Mouse (Mus musculus) myocyte (in vitro differentiated cells): Measurements from ENCODE around the gene Olfr247.

Source experiments
- CEBPB ChIP-seq: IDR thresholded peaks from 2 replicates; pipeline ENCODE4 v1.6.1; 2011; ENCODE audit warnings: mild to moderate bottlenecking, moderate library complexity; ENCODE audit not compliant: poor library complexity, insufficient read depth, severe bottlenecking
- E2F4 ChIP-seq: IDR thresholded peaks from one replicate; pipeline ENCODE4 v1.6.1; 2011; ENCODE audit warnings: mild to moderate bottlenecking, control low read depth, moderate library complexity; ENCODE audit not compliant: insufficient read depth
- MAX ChIP-seq: IDR thresholded peaks from one replicate; pipeline ENCODE4 v1.6.1; 2011; ENCODE audit warnings: low read depth, mild to moderate bottlenecking, control low read depth
- MYOD1 ChIP-seq, 3 experiments: IDR thresholded peaks; one replicate each; pipeline ENCODE4 v1.6.1; 2011; ENCODE audit warnings: control low read depth in 2 of 3, low read depth in 2 of 3, mild to moderate bottlenecking in 2 of 3, moderate library complexity in 1 of 3; ENCODE audit not compliant: insufficient read length in 2 of 3, control insufficient read depth in 1 of 3
- POLR2A ChIP-seq: IDR thresholded peaks from one replicate; pipeline ENCODE4 v1.6.1; 2011; ENCODE audit warnings: low read depth, mild to moderate bottlenecking, control low read depth, moderate library complexity; ENCODE audit not compliant: insufficient read length
- POLR2AphosphoS2 ChIP-seq: IDR thresholded peaks from one replicate; pipeline ENCODE4 v1.6.1; 2011; ENCODE audit warnings: low read depth, control low read depth; ENCODE audit not compliant: insufficient read length
- REST ChIP-seq: IDR thresholded peaks from one replicate; pipeline ENCODE4 v1.6.1; 2011; ENCODE audit warnings: mild to moderate bottlenecking, control low read depth, moderate library complexity; ENCODE audit not compliant: insufficient read depth, insufficient read length
- SRF ChIP-seq: IDR thresholded peaks from one replicate; pipeline ENCODE4 v1.6.1; 2011; ENCODE audit warnings: low read depth; ENCODE audit not compliant: control insufficient read depth, insufficient read length
- TCF12 ChIP-seq: IDR thresholded peaks from one replicate; pipeline ENCODE4 v1.6.1; 2011; ENCODE audit warnings: mild to moderate bottlenecking, control low read depth; ENCODE audit not compliant: poor library complexity, insufficient read depth, severe bottlenecking
- TCF3 ChIP-seq: IDR thresholded peaks from one replicate; pipeline ENCODE4 v1.6.1; 2011; ENCODE audit warnings: low read depth, control low read depth; ENCODE audit not compliant: insufficient read length
- USF1 ChIP-seq: IDR thresholded peaks from one replicate; pipeline ENCODE4 v1.6.1; 2011; ENCODE audit warnings: low read depth, mild to moderate bottlenecking, control low read depth, moderate library complexity

DNA sequence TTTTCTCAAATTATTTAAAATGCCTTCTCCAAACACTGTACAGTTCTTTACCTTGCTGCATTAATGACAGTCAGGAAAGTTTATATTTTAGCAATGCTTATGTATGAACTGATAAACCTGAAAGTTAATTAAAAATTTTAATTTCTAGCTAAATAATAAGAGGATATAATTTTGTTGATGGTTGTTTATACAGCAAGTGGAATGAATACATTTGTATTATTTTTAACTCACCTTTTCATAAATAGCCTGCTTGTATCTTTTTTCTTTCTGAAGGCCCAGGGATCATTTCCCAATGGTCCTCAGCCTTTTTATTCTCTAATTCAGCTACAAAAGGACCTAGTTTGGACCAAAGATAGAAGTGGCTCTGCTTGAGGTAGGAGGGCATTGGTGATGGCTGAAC, 36.4 kb upstream of the Olfr247 start, which contains the start of gene Olfr820:
- no peak for TF ChIP-seq USF1
- no peak for TF ChIP-seq MAX
- TF ChIP-seq POLR2A: no peak
- TF ChIP-seq E2F4: no peak
- no peak for TF ChIP-seq MYOD1 (IDR thresholded peaks at IDR 0.05; ENCODE audit: control insufficient read depth in 1 of 3, insufficient read length in 2 of 3, low read depth in 2 of 3)
- no peak for TF ChIP-seq TCF3
- no peak for TF ChIP-seq POLR2AphosphoS2
- no peak for TF ChIP-seq SRF
- no peak for TF ChIP-seq REST
- TF ChIP-seq TCF12: no peak
- TF ChIP-seq CEBPB: no peak
